Mouse (Mus musculus): Measurements from ENCODE around the gene Kdr. TPM values are rescaled to one million over a fixed set of nuclear protein-coding genes. Genes with fewer than 3 reads are reported as not detected.

The Kdr gene
- 65.0 and 69.4 TPM in 2 replicates for polyA plus RNA-seq (2015; fragmentation: Nextera tagmentation; extraction: Ambion mirVana)

- H3K4me1 ChIP-seq (replicated peaks; ENCODE audit: control insufficient read depth, insufficient read depth, low read length) = peaks cover 14% of the 10 kb centered on the region; the same call in 1 of the 2 replicates
- ATAC-seq (ENCODE audit: low read depth) = peak; percentile 91
- H3K4me2 ChIP-seq (ENCODE audit: low read depth, low read length) = peak within 1 kb of the TSS; percentile 97
- H3K27ac ChIP-seq (ENCODE audit: low read length) = peak within 1 kb of the TSS; percentile 86
- WGBS = under 1% methylated on average over 33 of the region's 37 CpGs
- peak within 1 kb of the TSS; percentile 73 for H3K4me3 ChIP-seq (ENCODE audit: low read length)
- H3K9ac ChIP-seq (ENCODE audit: low read length) = peak within 1 kb of the TSS; percentile 80
- no peaks in the 10 kb centered on the region for H3K36me3 ChIP-seq (ENCODE audit: control insufficient read depth, insufficient read depth, low read length)
- no peaks in the 10 kb centered on the region for H3K9me3 ChIP-seq (ENCODE audit: control insufficient read depth, low read length)
- peaks cover 33% of the 10 kb centered on the region for H3K27me3 ChIP-seq (ENCODE audit: control insufficient read depth, insufficient read depth, low read depth, low read length)
These were observed at the start of gene Kdr for GRCm38 (mm10) chr5:75978374-75979100. Gene Kdr, minus strand, starts transcription at chr5:75978458.

GRCm38 (mm10) chr5:76026805-76027204, 48.5 kb upstream of the Kdr start:
- Histone ChIP-seq H3K27me3 (ENCODE audit: control insufficient read depth, insufficient read depth, low read depth, low read length) (no peaks in the 10 kb centered on the region), H3K9me3 (ENCODE audit: control insufficient read depth, low read length) (no peaks in the 10 kb centered on the region), H3K4me1 (replicated peaks; ENCODE audit: control insufficient read depth, insufficient read depth, low read length) (no peaks in the 10 kb centered on the region), H3K4me3 (ENCODE audit: low read length) (no peak overlapping the region), H3K9ac (ENCODE audit: low read length) (no peak overlapping the region), H3K4me2 (ENCODE audit: low read depth, low read length) (no peak overlapping the region), H3K27ac (ENCODE audit: low read length) (no peak overlapping the region), H3K36me3 (ENCODE audit: control insufficient read depth, insufficient read depth, low read length) (no peaks in the 10 kb centered on the region)
- 72% methylated on average over 6 of the region's 6 CpGs for WGBS
- ATAC-seq (ENCODE audit: low read depth) = no peak

- Histone ChIP-seq H3K9me3 (ENCODE audit: control insufficient read depth, low read length) (no peaks in the 10 kb centered on the region), H3K4me2 (ENCODE audit: low read depth, low read length) (no peak overlapping the region), H3K9ac (ENCODE audit: low read length) (no peak overlapping the region), H3K4me3 (ENCODE audit: low read length) (no peak overlapping the region), H3K4me1 (replicated peaks; ENCODE audit: control insufficient read depth, insufficient read depth, low read length) (no peaks in the 10 kb centered on the region), H3K36me3 (ENCODE audit: control insufficient read depth, insufficient read depth, low read length) (no peaks in the 10 kb centered on the region), H3K27me3 (ENCODE audit: control insufficient read depth, insufficient read depth, low read depth, low read length) (no peaks in the 10 kb centered on the region), H3K27ac (ENCODE audit: low read length) (no peak overlapping the region)
- no peak for ATAC-seq (ENCODE audit: low read depth)
- WGBS = 53% methylated on average over 4 of the region's 4 CpGs
These were observed 47.9 kb upstream of the Kdr start for GRCm38 (mm10) chr5:76025996-76026665.

- Histone ChIP-seq H3K36me3 (ENCODE audit: control insufficient read depth, insufficient read depth, low read length) (no peaks in the 10 kb centered on the region), H3K27ac (ENCODE audit: low read length) (0 out of 2 replicates have a peak overlapping the region, but pooled peaks have one; percentile 7), H3K4me3 (ENCODE audit: low read length) (no peak overlapping the region), H3K4me2 (ENCODE audit: low read depth, low read length) (no peak overlapping the region), H3K9ac (ENCODE audit: low read length) (no peak overlapping the region), H3K9me3 (ENCODE audit: control insufficient read depth, low read length) (no peaks in the 10 kb centered on the region), H3K27me3 (ENCODE audit: control insufficient read depth, insufficient read depth, low read depth, low read length) (no peaks in the 10 kb centered on the region), H3K4me1 (replicated peaks; ENCODE audit: control insufficient read depth, insufficient read depth, low read length) (no peaks in the 10 kb centered on the region)
- 33% methylated on average over 14 of the region's 14 CpGs for WGBS
- no peak for ATAC-seq (ENCODE audit: low read depth)
These were observed 44.9 kb upstream of the Kdr start for GRCm38 (mm10) chr5:76023011-76023773.

- H3K4me3 ChIP-seq (ENCODE audit: low read length) = no peak overlapping the region
- no peaks in the 10 kb centered on the region for H3K36me3 ChIP-seq (ENCODE audit: control insufficient read depth, insufficient read depth, low read length)
- H3K27ac ChIP-seq (ENCODE audit: low read length) = 0 out of 2 replicates have a peak overlapping the region, but pooled peaks have one; percentile 7
- no peak overlapping the region for H3K9ac ChIP-seq (ENCODE audit: low read length)
- H3K4me2 ChIP-seq (ENCODE audit: low read depth, low read length) = no peak overlapping the region
- H3K9me3 ChIP-seq (ENCODE audit: control insufficient read depth, low read length) = no peaks in the 10 kb centered on the region
- no peak for ATAC-seq (ENCODE audit: low read depth)
- WGBS = 69% methylated on average over 6 of the region's 6 CpGs
- no peaks in the 10 kb centered on the region for H3K27me3 ChIP-seq (ENCODE audit: control insufficient read depth, insufficient read depth, low read depth, low read length)
- no peaks in the 10 kb centered on the region for H3K4me1 ChIP-seq (replicated peaks; ENCODE audit: control insufficient read depth, insufficient read depth, low read length)
These were observed 44.2 kb upstream of the Kdr start for GRCm38 (mm10) chr5:76022436-76022835.

GRCm38 (mm10) chr5:76018321-76018720, 40.1 kb upstream of the Kdr start:
- no peaks in the 10 kb centered on the region for H3K36me3 ChIP-seq (ENCODE audit: control insufficient read depth, insufficient read depth, low read length)
- no peaks in the 10 kb centered on the region for H3K9me3 ChIP-seq (ENCODE audit: control insufficient read depth, low read length)
- 71% methylated on average over 5 of the region's 5 CpGs for WGBS
- H3K9ac ChIP-seq (ENCODE audit: low read length) = no peak overlapping the region
- H3K27ac ChIP-seq (ENCODE audit: low read length) = no peak overlapping the region
- H3K4me2 ChIP-seq (ENCODE audit: low read depth, low read length) = no peak overlapping the region
- no peak for ATAC-seq (ENCODE audit: low read depth)
- H3K4me3 ChIP-seq (ENCODE audit: low read length) = no peak overlapping the region
- no peaks in the 10 kb centered on the region for H3K27me3 ChIP-seq (ENCODE audit: control insufficient read depth, insufficient read depth, low read depth, low read length)
- no peaks in the 10 kb centered on the region for H3K4me1 ChIP-seq (replicated peaks; ENCODE audit: control insufficient read depth, insufficient read depth, low read length)

- Histone ChIP-seq H3K4me1 (replicated peaks; ENCODE audit: control insufficient read depth, insufficient read depth, low read length) (no peaks in the 10 kb centered on the region), H3K4me2 (ENCODE audit: low read depth, low read length) (peak overlapping the region; percentile 22; the same call in 1 of the 2 replicates), H3K9ac (ENCODE audit: low read length) (no peak overlapping the region), H3K36me3 (ENCODE audit: control insufficient read depth, insufficient read depth, low read length) (no peaks in the 10 kb centered on the region), H3K9me3 (ENCODE audit: control insufficient read depth, low read length) (no peaks in the 10 kb centered on the region), H3K4me3 (ENCODE audit: low read length) (no peak overlapping the region), H3K27ac (ENCODE audit: low read length) (peak overlapping the region; percentile 21; the same call in 1 of the 2 replicates), H3K27me3 (ENCODE audit: control insufficient read depth, insufficient read depth, low read depth, low read length) (no peaks in the 10 kb centered on the region)
- no peak for ATAC-seq (ENCODE audit: low read depth)
- WGBS = 40% methylated on average over 8 of the region's 8 CpGs
These were observed 37.8 kb upstream of the Kdr start for GRCm38 (mm10) chr5:76016086-76016485.

GRCm38 (mm10) chr5:76013881-76014431, 35.7 kb upstream of the Kdr start:
- Histone ChIP-seq H3K27me3 (ENCODE audit: control insufficient read depth, insufficient read depth, low read depth, low read length) (no peaks in the 10 kb centered on the region), H3K9ac (ENCODE audit: low read length) (no peak overlapping the region), H3K4me2 (ENCODE audit: low read depth, low read length) (no peak overlapping the region), H3K4me1 (replicated peaks; ENCODE audit: control insufficient read depth, insufficient read depth, low read length) (no peaks in the 10 kb centered on the region), H3K4me3 (ENCODE audit: low read length) (no peak overlapping the region), H3K36me3 (ENCODE audit: control insufficient read depth, insufficient read depth, low read length) (no peaks in the 10 kb centered on the region), H3K9me3 (ENCODE audit: control insufficient read depth, low read length) (no peaks in the 10 kb centered on the region), H3K27ac (ENCODE audit: low read length) (peak overlapping the region; percentile 50)
- WGBS = 58% methylated on average over 7 of the region's 7 CpGs
- ATAC-seq (ENCODE audit: low read depth) = peak; percentile 89

- Histone ChIP-seq H3K4me3 (ENCODE audit: low read length) (no peak overlapping the region), H3K4me2 (ENCODE audit: low read depth, low read length) (no peak overlapping the region), H3K9me3 (ENCODE audit: control insufficient read depth, low read length) (no peaks in the 10 kb centered on the region), H3K36me3 (ENCODE audit: control insufficient read depth, insufficient read depth, low read length) (no peaks in the 10 kb centered on the region), H3K27ac (ENCODE audit: low read length) (no peak overlapping the region), H3K27me3 (ENCODE audit: control insufficient read depth, insufficient read depth, low read depth, low read length) (no peaks in the 10 kb centered on the region), H3K4me1 (replicated peaks; ENCODE audit: control insufficient read depth, insufficient read depth, low read length) (peaks cover 2% of the 10 kb centered on the region; the same call in 1 of the 2 replicates), H3K9ac (ENCODE audit: low read length) (no peak overlapping the region)
- no peak for ATAC-seq (ENCODE audit: low read depth)
- WGBS = 57% methylated on average over 7 of the region's 7 CpGs
These were observed 28.1 kb upstream of the Kdr start for GRCm38 (mm10) chr5:76006403-76006802.

All from lung, embryonic 16.5 days (tissue).